Mouse (Mus musculus): ENCODE results near the gene Fut1.

The Fut1 gene

GRCm38 (mm10) chr7:45667761-45668160, 50.7 kb downstream of the Fut1 start:
- DNase-seq (ENCODE audit: low read depth, low spot score), result no peak

DNA sequence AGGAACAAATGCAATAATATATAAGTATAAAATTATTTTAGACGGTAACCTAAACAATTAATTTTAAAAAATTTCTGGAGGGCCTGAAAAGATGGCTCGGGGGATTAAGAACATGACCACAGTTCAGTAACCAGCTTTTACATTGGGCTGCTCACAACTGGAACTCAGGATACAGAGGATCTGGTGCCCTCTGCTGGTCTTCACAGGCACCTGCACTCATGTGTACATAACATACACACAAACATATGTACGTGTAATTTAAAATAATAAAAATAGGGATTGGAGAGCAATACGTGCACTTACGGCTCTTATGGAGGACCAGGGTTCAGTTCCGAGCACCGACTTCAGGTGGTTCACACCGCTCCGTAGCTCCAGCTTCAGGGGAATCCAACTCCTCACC, 51.8 kb downstream of the Fut1 start:
- peak; percentile 80 for DNase-seq (ENCODE audit: low read depth, low spot score)

Measured in ZHBTc4 (cell line).